Mouse (Mus musculus): Measurements from ENCODE around the gene Myrip. TPM values are rescaled to one million over a fixed set of nuclear protein-coding genes. Genes with fewer than 3 reads are reported as not detected.
A peak's percentile ranks its signal among the peaks of the same experiment; 100 is the strongest.

Gene Myrip
- total RNA-seq, 1 experiment, result 0.40 TPM

DNA sequence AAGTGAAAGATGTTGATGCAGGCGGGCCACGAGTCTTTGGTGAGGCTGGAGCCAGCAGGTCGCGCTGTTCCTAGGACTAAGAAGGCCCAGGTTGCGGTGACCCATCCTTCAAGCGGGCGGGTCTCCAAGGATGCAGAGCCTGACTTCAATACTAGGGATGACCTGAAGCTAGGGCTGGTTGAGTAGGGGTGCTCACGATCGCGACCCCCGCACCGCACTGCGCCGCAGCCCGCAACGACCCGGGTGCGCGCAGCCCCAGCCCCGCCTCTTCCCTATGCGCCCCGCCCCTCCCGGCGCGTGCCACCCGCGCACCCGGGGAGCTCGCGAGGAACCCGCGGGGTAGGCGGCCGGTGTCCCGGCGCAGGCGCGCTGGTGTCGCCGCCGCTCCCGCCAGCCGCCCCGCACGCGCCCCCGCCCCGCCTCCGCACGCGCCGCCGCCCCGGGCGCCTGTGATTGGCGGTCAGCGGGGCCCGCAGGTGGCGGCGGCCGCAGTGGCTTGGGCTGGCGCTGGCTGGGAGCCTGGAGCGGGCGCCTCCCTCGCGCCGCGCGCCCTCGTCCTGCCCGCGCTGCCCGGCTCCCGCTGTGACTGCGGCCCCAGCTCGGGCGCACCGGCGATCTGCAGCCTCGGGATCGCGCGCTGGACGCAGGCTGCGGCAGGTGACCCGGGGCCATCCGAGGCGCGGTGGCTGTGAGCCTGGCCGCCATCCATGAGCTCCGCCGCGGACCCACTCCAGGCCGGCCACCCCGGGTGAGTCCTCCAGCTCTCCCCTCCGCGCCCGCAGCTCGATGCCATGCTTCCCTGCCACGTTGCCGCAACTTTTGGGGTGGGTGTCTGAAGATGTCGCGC, 2.4 kb downstream of the Myrip start:
- Histone ChIP-seq H3K4me1 (ENCODE audit: control insufficient read depth in 2 of 2, insufficient read depth in 2 of 2, low read length in 2 of 2, poor library complexity in 1 of 2) (no peaks in the 10 kb centered on the region), H3K9me3 (ENCODE audit: control insufficient read depth, insufficient read depth, low read depth, low read length) (no peaks in the 10 kb centered on the region), H3K27ac (ENCODE audit: insufficient read depth, low read depth, low read length, poor library complexity, severe bottlenecking) (no peak overlapping the region), H3K9ac (ENCODE audit: insufficient read depth, low read depth, low read length, poor library complexity, severe bottlenecking) (peak overlapping the region; percentile 58), H3K4me3 (ENCODE audit: insufficient read depth in 1 of 2, low read depth in 1 of 2, low read length in 2 of 2, poor library complexity in 1 of 2, severe bottlenecking in 1 of 2) (peak overlapping the region; percentile 73 to 74), H3K36me3 (ENCODE audit: control insufficient read depth, insufficient read depth, low read length, poor library complexity, severe bottlenecking) (no peaks in the 10 kb centered on the region)
- TF ChIP-seq CHD2 (IDR thresholded peaks at IDR 0.05; ENCODE audit: low read depth, low read length) (no peak), MAFK (IDR thresholded peaks at IDR 0.05; ENCODE audit: insufficient read depth, low read depth, low read length) (no peak), ZC3H11A (IDR thresholded peaks at IDR 0.05; ENCODE audit: borderline replicate concordance, low read depth, low read length) (no peak), ZNF384 (IDR thresholded peaks at IDR 0.05; ENCODE audit: low read depth, low read length) (no peak), HCFC1 (IDR thresholded peaks at IDR 0.05; ENCODE audit: borderline replicate concordance, insufficient read depth, low read length) (no peak)
- in situ Hi-C loops (cut with MboI; ENCODE audit: low sequenced_read_pairs in 2 of 2, unreplicated experiment in 2 of 2), result no loop called here
- DNase-seq (ENCODE audit: low read depth, low spot score), result no peak

DNA sequence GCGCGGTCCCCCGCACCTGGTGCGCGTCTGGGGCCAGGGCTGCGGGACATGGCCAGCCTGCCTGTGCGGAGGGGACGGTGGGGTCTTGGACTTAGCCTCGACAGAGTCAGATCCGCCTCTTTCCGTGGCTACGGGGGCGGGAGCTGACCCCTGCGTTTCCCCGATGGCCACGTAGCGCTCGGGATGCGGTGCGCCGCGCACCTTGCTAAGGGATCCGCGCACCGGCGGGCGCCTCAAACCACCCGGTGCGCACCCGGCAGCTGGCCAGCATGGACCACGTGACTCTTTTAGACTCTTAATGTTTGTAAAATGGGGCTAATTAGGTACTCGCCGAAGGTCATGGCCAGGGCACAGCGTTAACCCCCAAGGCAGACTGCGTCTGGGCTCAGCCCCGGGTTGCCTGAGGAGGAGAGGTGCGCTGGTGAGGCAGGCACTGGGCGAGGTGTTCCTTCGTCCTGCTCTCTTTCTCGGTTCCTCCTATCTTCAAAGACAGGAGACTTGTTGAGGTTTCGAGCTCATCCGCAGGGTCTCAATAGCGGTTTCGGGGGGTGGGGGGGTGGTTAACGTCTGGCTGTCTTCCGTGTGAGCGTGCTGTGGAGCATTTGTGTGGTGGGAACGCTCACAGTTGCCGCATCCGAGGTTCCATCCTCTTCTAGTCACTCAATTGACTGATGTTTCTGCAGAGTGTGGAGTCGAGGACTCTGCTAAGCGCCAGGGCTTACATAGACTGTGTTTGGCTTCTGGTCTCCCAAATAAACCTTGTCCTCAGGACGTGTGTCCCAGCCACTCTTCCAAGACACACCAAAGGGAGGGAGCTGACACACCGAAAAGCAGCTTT, 3.2 kb downstream of the Myrip start:
- H3K9ac ChIP-seq (ENCODE audit: insufficient read depth, low read depth, low read length, poor library complexity, severe bottlenecking), result peak overlapping the region; percentile 58
- H3K9me3 ChIP-seq (ENCODE audit: control insufficient read depth, insufficient read depth, low read depth, low read length), result no peaks in the 10 kb centered on the region
- peak overlapping the region; percentile 67 to 74 for H3K4me3 ChIP-seq (ENCODE audit: insufficient read depth in 1 of 2, low read depth in 1 of 2, low read length in 2 of 2, poor library complexity in 1 of 2, severe bottlenecking in 1 of 2)
- H3K4me1 ChIP-seq (ENCODE audit: control insufficient read depth in 2 of 2, insufficient read depth in 2 of 2, low read length in 2 of 2, poor library complexity in 1 of 2), result no peaks in the 10 kb centered on the region
- DNase-seq (ENCODE audit: low read depth, low spot score), result no peak
- in situ Hi-C loops (cut with MboI; ENCODE audit: low sequenced_read_pairs in 2 of 2, unreplicated experiment in 2 of 2), result no loop called here
- H3K36me3 ChIP-seq (ENCODE audit: control insufficient read depth, insufficient read depth, low read length, poor library complexity, severe bottlenecking), result no peaks in the 10 kb centered on the region
- TF ChIP-seq ZC3H11A (IDR thresholded peaks at IDR 0.05; ENCODE audit: borderline replicate concordance, low read depth, low read length) (no peak), MAFK (IDR thresholded peaks at IDR 0.05; ENCODE audit: insufficient read depth, low read depth, low read length) (no peak), HCFC1 (IDR thresholded peaks at IDR 0.05; ENCODE audit: borderline replicate concordance, insufficient read depth, low read length) (no peak), CHD2 (IDR thresholded peaks at IDR 0.05; ENCODE audit: low read depth, low read length) (no peak), ZNF384 (IDR thresholded peaks at IDR 0.05; ENCODE audit: low read depth, low read length) (no peak)
- H3K27ac ChIP-seq (ENCODE audit: insufficient read depth, low read depth, low read length, poor library complexity, severe bottlenecking), result no peak overlapping the region

DNA sequence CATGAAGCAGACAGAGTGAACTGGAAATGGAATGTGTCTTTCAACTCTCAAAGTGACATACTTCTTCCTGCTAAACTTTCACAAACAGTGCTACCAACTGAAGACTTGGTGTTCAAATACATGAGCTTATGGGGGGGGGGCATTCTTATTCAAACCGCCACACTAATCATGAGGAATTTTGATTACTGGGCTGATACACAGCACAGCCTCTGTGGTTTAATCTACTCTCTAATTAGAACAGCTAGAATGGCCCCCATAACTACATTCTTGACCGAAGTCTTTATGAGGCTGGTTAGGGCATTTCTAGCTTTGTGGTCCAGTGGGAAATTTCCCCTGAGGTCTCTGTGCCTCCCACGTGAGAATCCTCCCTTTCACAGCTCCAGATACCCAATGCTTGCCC, 13.9 kb downstream of the Myrip start:
- Histone ChIP-seq H3K4me1 (ENCODE audit: control insufficient read depth in 2 of 2, insufficient read depth in 2 of 2, low read length in 2 of 2, poor library complexity in 1 of 2) (no peaks in the 10 kb centered on the region), H3K4me3 (ENCODE audit: insufficient read depth in 1 of 2, low read depth in 1 of 2, low read length in 2 of 2, poor library complexity in 1 of 2, severe bottlenecking in 1 of 2) (no peak overlapping the region), H3K36me3 (ENCODE audit: control insufficient read depth, insufficient read depth, low read length, poor library complexity, severe bottlenecking) (no peaks in the 10 kb centered on the region), H3K9me3 (ENCODE audit: control insufficient read depth, insufficient read depth, low read depth, low read length) (no peaks in the 10 kb centered on the region), H3K9ac (ENCODE audit: insufficient read depth, low read depth, low read length, poor library complexity, severe bottlenecking) (no peak overlapping the region), H3K27ac (ENCODE audit: insufficient read depth, low read depth, low read length, poor library complexity, severe bottlenecking) (no peak overlapping the region)
- TF ChIP-seq ZNF384 (IDR thresholded peaks at IDR 0.05; ENCODE audit: low read depth, low read length) (no peak), HCFC1 (IDR thresholded peaks at IDR 0.05; ENCODE audit: borderline replicate concordance, insufficient read depth, low read length) (no peak), CHD2 (IDR thresholded peaks at IDR 0.05; ENCODE audit: low read depth, low read length) (no peak), MAFK (IDR thresholded peaks at IDR 0.05; ENCODE audit: insufficient read depth, low read depth, low read length) (no peak), ZC3H11A (IDR thresholded peaks at IDR 0.05; ENCODE audit: borderline replicate concordance, low read depth, low read length) (no peak)
- no peak for DNase-seq (ENCODE audit: low read depth, low spot score)
- in situ Hi-C loops (cut with MboI; ENCODE audit: low sequenced_read_pairs in 2 of 2, unreplicated experiment in 2 of 2), result no loop called here

DNA sequence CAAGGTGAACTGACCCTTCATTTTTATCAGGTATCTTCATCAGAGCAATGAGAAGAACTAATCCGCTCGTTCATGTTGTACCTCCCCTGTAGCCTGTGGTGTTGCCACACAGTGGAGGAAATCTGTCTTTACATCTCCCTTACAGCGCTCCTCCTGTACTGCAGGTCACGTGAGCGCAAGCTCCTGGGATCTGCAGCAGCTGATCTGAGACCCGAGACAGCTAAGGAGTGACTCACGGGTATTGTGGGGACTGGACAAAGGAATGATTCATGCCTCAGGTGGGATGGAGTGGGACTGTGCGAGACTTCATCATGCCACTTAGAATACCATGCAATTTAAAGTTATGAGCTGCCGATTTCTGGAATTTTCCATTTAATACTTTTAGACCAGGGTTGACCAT, 17.8 kb downstream of the Myrip start:
- TF ChIP-seq HCFC1 (IDR thresholded peaks at IDR 0.05; ENCODE audit: borderline replicate concordance, insufficient read depth, low read length), result no peak
- no peak for TF ChIP-seq CHD2 (IDR thresholded peaks at IDR 0.05; ENCODE audit: low read depth, low read length)
- TF ChIP-seq ZC3H11A (IDR thresholded peaks at IDR 0.05; ENCODE audit: borderline replicate concordance, low read depth, low read length), result no peak
- no peak for TF ChIP-seq MAFK (IDR thresholded peaks at IDR 0.05; ENCODE audit: insufficient read depth, low read depth, low read length)
- TF ChIP-seq ZNF384 (IDR thresholded peaks at IDR 0.05; ENCODE audit: low read depth, low read length), result no peak
- DNase-seq (ENCODE audit: low read depth, low spot score), result no peak
- Histone ChIP-seq H3K4me3 (ENCODE audit: insufficient read depth in 1 of 2, low read depth in 1 of 2, low read length in 2 of 2, poor library complexity in 1 of 2, severe bottlenecking in 1 of 2) (no peak overlapping the region), H3K36me3 (ENCODE audit: control insufficient read depth, insufficient read depth, low read length, poor library complexity, severe bottlenecking) (no peaks in the 10 kb centered on the region), H3K9ac (ENCODE audit: insufficient read depth, low read depth, low read length, poor library complexity, severe bottlenecking) (no peak overlapping the region), H3K4me1 (ENCODE audit: control insufficient read depth in 2 of 2, insufficient read depth in 2 of 2, low read length in 2 of 2, poor library complexity in 1 of 2) (no peaks in the 10 kb centered on the region), H3K9me3 (ENCODE audit: control insufficient read depth, insufficient read depth, low read depth, low read length) (no peaks in the 10 kb centered on the region), H3K27ac (ENCODE audit: insufficient read depth, low read depth, low read length, poor library complexity, severe bottlenecking) (no peak overlapping the region)
- in situ Hi-C loops (cut with MboI; ENCODE audit: low sequenced_read_pairs in 2 of 2, unreplicated experiment in 2 of 2), result no loop called here

Measured in ES-E14 (cell line).